ENCODE assay signal across 8 mouse cellular contexts in genomic region chr11:59305821-59306215, GRCm38 (mm10). TPM values are rescaled to one million over a fixed set of nuclear protein-coding genes. Genes with fewer than 3 reads are reported as not detected.
A peak's percentile ranks its signal among the peaks of the same experiment; 100 is the strongest.
DNase-seq lines count a peak whose midpoint lies in the region; ATAC-seq and TF ChIP-seq lines count a peak whose summit lies in the region.

No protein-coding gene starts in this region.

- no peak overlapping the region for H3K27ac ChIP-seq in kidney, embryonic 16.5 days (ENCODE audit: low read length)
- H3K27ac ChIP-seq in forebrain, embryonic 16.5 days (ENCODE audit: low read length), result no peak overlapping the region
- no peak overlapping the region for H3K27ac ChIP-seq in midbrain, embryonic 12.5 days (replicated peaks)
- no peak overlapping the region for H3K27ac ChIP-seq in cerebellum, adult 2 months (ENCODE audit: insufficient read depth, low read length)

- H3K36me3 ChIP-seq in kidney, embryonic 16.5 days (ENCODE audit: insufficient read depth, low read length), result no peaks in the 10 kb centered on the region
- H3K36me3 ChIP-seq in forebrain, embryonic 16.5 days (ENCODE audit: control insufficient read depth, insufficient read depth), result no peaks in the 10 kb centered on the region
- H3K36me3 ChIP-seq in midbrain, embryonic 12.5 days, result no peaks in the 10 kb centered on the region

- H3K27me3 ChIP-seq in kidney, embryonic 16.5 days (ENCODE audit: insufficient read depth, low read length), result peaks cover 53% of the 10 kb centered on the region
- peaks cover 44% of the 10 kb centered on the region for H3K27me3 ChIP-seq in forebrain, embryonic 16.5 days (replicated peaks; ENCODE audit: control insufficient read depth, insufficient read depth, low read length)
- peaks cover 89% of the 10 kb centered on the region for H3K27me3 ChIP-seq in midbrain, embryonic 12.5 days
- H3K27me3 ChIP-seq in cerebellum, adult 2 months (ENCODE audit: control insufficient read depth, insufficient read depth, low read length), result peaks cover 2% of the 10 kb centered on the region; the same call in 1 of the 2 replicates

- TF ChIP-seq POLR2A in cerebellum, adult 2 months (IDR thresholded peaks at IDR 0.05; ENCODE audit: borderline replicate concordance, insufficient read depth, low read length), result no peak

- no peak for DNase-seq in kidney, postnatal 4 days
- peak; percentile 27 for DNase-seq in NIH3T3 (ENCODE audit: low read depth)
- DNase-seq in cerebellum, adult 2 months, result no peak
- no peak for DNase-seq in right cerebral cortex, postnatal 14 days
- no peak for DNase-seq in spleen, postnatal 36 days (ENCODE audit: low spot score in 2 of 2)

- H3K4me1 ChIP-seq in kidney, embryonic 16.5 days (ENCODE audit: insufficient read depth, low read length), result peaks cover 38% of the 10 kb centered on the region
- H3K4me1 ChIP-seq in forebrain, embryonic 16.5 days (replicated peaks; ENCODE audit: control insufficient read depth, insufficient read depth, low read length), result peaks cover 44% of the 10 kb centered on the region
- H3K4me1 ChIP-seq in midbrain, embryonic 12.5 days, result peaks cover 42% of the 10 kb centered on the region
- peaks cover 4% of the 10 kb centered on the region; the same call in 1 of the 2 replicates for H3K4me1 ChIP-seq in cerebellum, adult 2 months (ENCODE audit: control insufficient read depth, insufficient read depth, low read length)

- peak overlapping the region; percentile 97 for H3K4me2 ChIP-seq in kidney, embryonic 16.5 days (replicated peaks; ENCODE audit: low read depth, low read length)
- H3K4me2 ChIP-seq in forebrain, embryonic 16.5 days (ENCODE audit: low read length), result peak overlapping the region; percentile 90
- H3K4me2 ChIP-seq in midbrain, embryonic 12.5 days (replicated peaks), result peak overlapping the region; percentile 69

- H3K4me3 ChIP-seq in kidney, embryonic 16.5 days (ENCODE audit: low read length), result peak overlapping the region; percentile 65
- no peak overlapping the region for H3K4me3 ChIP-seq in forebrain, embryonic 16.5 days (replicated peaks; ENCODE audit: low read length)
- no peak overlapping the region for H3K4me3 ChIP-seq in midbrain, embryonic 12.5 days
- H3K4me3 ChIP-seq in cerebellum, adult 2 months (replicated peaks; ENCODE audit: insufficient read depth, low read depth, low read length), result no peak overlapping the region

- ATAC-seq in kidney, embryonic 16.5 days (ENCODE audit: low FRiP score, low TSS enrichment), result no peak
- no peak for ATAC-seq in forebrain, embryonic 16.5 days
- no peak for ATAC-seq in midbrain, embryonic 12.5 days (ENCODE audit: low FRiP score, low read depth)

- H3K9ac ChIP-seq in kidney, embryonic 16.5 days (replicated peaks; ENCODE audit: low read length), result no peak overlapping the region
- H3K9ac ChIP-seq in forebrain, embryonic 16.5 days (replicated peaks; ENCODE audit: low read depth, low read length), result no peak overlapping the region
- H3K9ac ChIP-seq in midbrain, embryonic 12.5 days (replicated peaks), result no peak overlapping the region

- TF ChIP-seq CTCF in cerebellum, adult 2 months (IDR thresholded peaks at IDR 0.05; ENCODE audit: borderline replicate concordance, insufficient read depth, low read depth, low read length), result no peak

- 3% methylated on average over 10 of the region's 10 CpGs for WGBS in kidney, embryonic 16.5 days
- whole genome bisulfite sequencing in forebrain, embryonic 16.5 days, result 8% methylated on average over 10 of the region's 10 CpGs
- 3% methylated on average over 10 of the region's 10 CpGs for WGBS in midbrain, embryonic 12.5 days
- WGBS in cerebellum, adult 2 months, result 8% methylated on average over 10 of the region's 10 CpGs

- H3K9me3 ChIP-seq in kidney, embryonic 16.5 days (ENCODE audit: low read length), result no peaks in the 10 kb centered on the region
- no peaks in the 10 kb centered on the region for H3K9me3 ChIP-seq in forebrain, embryonic 16.5 days (ENCODE audit: control insufficient read depth, low read length)
- H3K9me3 ChIP-seq in midbrain, embryonic 12.5 days, result no peaks in the 10 kb centered on the region

RNA-seq across cellular contexts. Expression of gene Wnt9a, which starts 0.9 kb away (rescaled TPM):
- 1.6 and 1.8 TPM in 2 replicates for polyA plus RNA-seq in kidney, embryonic 16.5 days (2015; fragmentation: Nextera tagmentation; extraction: Ambion mirVana)
- 1.5 and 1.6 TPM in 2 replicates for polyA plus RNA-seq in forebrain, embryonic 16.5 days (2015; fragmentation: Nextera tagmentation; extraction: Ambion mirVana)
- 7.3 and 8.1 TPM in 2 replicates for polyA plus RNA-seq in midbrain, embryonic 12.5 days (2016; fragmentation: Nextera tagmentation; extraction: Ambion mirVana)
- 0.67 and 0.79 TPM in 2 replicates for polyA plus RNA-seq in cerebellum, adult 2 months (2012; rRNA removed)

RNA-seq across cellular contexts. Expression of gene Wnt3a, which starts 15.3 kb away (rescaled TPM):
- not detected in 2 replicates for polyA plus RNA-seq in kidney, embryonic 16.5 days (2015; fragmentation: Nextera tagmentation; extraction: Ambion mirVana)
- polyA plus RNA-seq in forebrain, embryonic 16.5 days (2015; fragmentation: Nextera tagmentation; extraction: Ambion mirVana), result 0.35 and 0.73 TPM in 2 replicates
- 2.0 and 3.7 TPM in 2 replicates for polyA plus RNA-seq in midbrain, embryonic 12.5 days (2016; fragmentation: Nextera tagmentation; extraction: Ambion mirVana)
- polyA plus RNA-seq in cerebellum, adult 2 months (2012; rRNA removed), result not detected in 2 replicates
